Mouse (Mus musculus) kidney, embryonic 16.5 days (tissue): ENCODE results near the gene Wbp11. TPM values are rescaled to one million over a fixed set of nuclear protein-coding genes. Genes with fewer than 3 reads are reported as not detected.
A peak's percentile ranks its signal among the peaks of the same experiment; 100 is the strongest.
"Not testable (repeated sequence)": the region's sequence is repeated elsewhere in the genome, so short reads cannot be mapped to it uniquely, and the experiment has no call there.

Source experiments
- ATAC-seq: fragments of 200-750 bp; cut with Nextera tagmentation; 2 replicates; pipeline ENCODE4 v1.8.0; 2017; ENCODE audit warnings: moderate TSS enrichment; ENCODE audit not compliant: low FRiP score, low TSS enrichment
- H3K27ac ChIP-seq: fragments of 300-500 bp; sonication (generic); 2 replicates; pipeline ENCODE4 v1.5.1; 2014; ENCODE audit warnings: low read length
- H3K27me3 ChIP-seq: fragments of 300-500 bp; sonication (generic); 2 replicates; pipeline ENCODE4 v1.6.1; 2014; ENCODE audit warnings: low read length, control low read depth, mixed read lengths; ENCODE audit not compliant: insufficient read depth
- H3K36me3 ChIP-seq: fragments of 300-500 bp; sonication (generic); 2 replicates; pipeline ENCODE4 v1.6.1; 2014; ENCODE audit warnings: low read length, control low read depth, mixed read lengths; ENCODE audit not compliant: insufficient read depth
- H3K4me1 ChIP-seq: fragments of 300-500 bp; sonication (generic); 2 replicates; pipeline ENCODE4 v1.6.1; 2014; ENCODE audit warnings: low read length, control low read depth, mixed read lengths; ENCODE audit not compliant: insufficient read depth
- H3K4me2 ChIP-seq: fragments of 300-500 bp; sonication (generic); replicated peaks from 2 replicates; pipeline ENCODE4 v1.6.1; 2014; ENCODE audit warnings: low read depth, low read length
- H3K4me3 ChIP-seq: fragments of 300-500 bp; sonication (generic); 2 replicates; pipeline ENCODE4 v1.5.1; 2014; ENCODE audit warnings: mild to moderate bottlenecking, low read length
- H3K9ac ChIP-seq: fragments of 300-500 bp; sonication (generic); replicated peaks from 2 replicates; pipeline ENCODE4 v1.6.1; 2014; ENCODE audit warnings: low read length
- H3K9me3 ChIP-seq: fragments of 300-500 bp; sonication (generic); 2 replicates; pipeline ENCODE4 v1.6.1; 2016; ENCODE audit warnings: low read length, control low read depth
- WGBS: fragments of 180-500 bp; shearing (Covaris S2); extraction: QIAGEN DNeasy Blood & Tissue Kit; methylation state at CpG from one replicate; pipeline ENCODE4 v1.1.7; 2014; 5-methylcytosine and 5-hydroxymethylcytosine counted together
- polyA plus RNA-seq: library from polyadenylated mRNA; unstranded; fragments of >200 nt; fragmentation: Nextera tagmentation; extraction: Ambion mirVana; gene quantifications from 2 replicates; pipeline ENCODE4 v1.2.1, GENCODE M21; 2015

The Wbp11 gene
- polyA plus RNA-seq, 1 experiment from 2014 or later = 110 TPM

DNA sequence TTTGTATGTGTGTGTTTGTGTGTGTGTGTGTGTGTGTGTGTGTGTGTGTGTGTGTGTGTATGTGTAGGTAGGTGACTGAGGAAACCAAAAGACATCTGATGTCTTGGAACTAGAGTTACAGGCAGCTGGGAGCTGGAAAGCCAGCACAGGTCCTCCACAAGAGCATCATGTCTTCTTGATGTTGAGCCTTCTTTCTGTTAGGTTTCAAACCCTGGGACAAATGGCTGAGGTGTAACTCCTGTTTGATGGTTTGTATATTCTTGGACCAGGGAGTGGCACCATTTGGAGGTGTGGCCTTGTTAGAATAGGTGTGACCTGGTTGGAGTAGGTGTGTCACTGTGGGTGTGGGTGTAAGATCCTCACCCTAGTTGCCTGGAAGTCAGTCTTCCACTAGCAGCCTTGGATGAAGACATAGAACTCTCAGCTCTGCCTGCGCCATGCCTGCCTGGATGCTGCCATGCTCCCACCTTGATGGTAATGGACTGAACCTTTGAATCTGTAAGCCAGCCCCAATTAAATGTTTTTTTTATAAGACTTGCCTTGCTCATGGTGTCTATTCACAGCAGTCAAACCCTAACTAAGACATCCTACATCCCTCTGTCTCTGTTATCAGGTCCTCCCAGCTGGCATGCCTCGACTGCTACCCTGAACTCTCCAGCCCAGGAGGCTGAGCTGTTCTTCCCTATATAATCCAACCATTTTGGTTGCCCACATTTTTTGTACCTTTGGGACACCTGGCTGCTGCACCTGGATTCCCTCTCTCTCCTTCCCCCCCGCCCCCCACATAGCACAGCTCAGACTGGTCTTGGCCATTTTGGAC lies 29.9 kb downstream of the Wbp11 start:
- H3K36me3 ChIP-seq, H3K9me3 ChIP-seq, H3K9ac ChIP-seq, H3K27me3 ChIP-seq, H3K4me3 ChIP-seq, H3K4me2 ChIP-seq, H3K27ac ChIP-seq, ATAC-seq: not testable (repeated sequence)
- 87% methylated on average over 3 of the region's 3 CpGs for WGBS
- peaks cover 14% of the 10 kb centered on the region for H3K4me1 ChIP-seq

GRCm38 (mm10) chr6:136795850-136796249 lies 32.2 kb downstream of the Wbp11 start:
- no peaks in the 10 kb centered on the region for H3K27me3 ChIP-seq
- ATAC-seq = no peak
- no peaks in the 10 kb centered on the region for H3K36me3 ChIP-seq
- no peak overlapping the region for H3K4me2 ChIP-seq
- H3K9ac ChIP-seq = no peak overlapping the region
- H3K4me1 ChIP-seq = peaks cover 12% of the 10 kb centered on the region
- H3K9me3 ChIP-seq = no peaks in the 10 kb centered on the region
- no peak overlapping the region for H3K27ac ChIP-seq
- no peak overlapping the region for H3K4me3 ChIP-seq
- WGBS = 32% methylated on average over 6 of the region's 6 CpGs

GRCm38 (mm10) chr6:136795110-136795509 lies 32.9 kb downstream of the Wbp11 start:
- Histone ChIP-seq H3K4me1 (peaks cover 12% of the 10 kb centered on the region), H3K4me2 (no peak overlapping the region), H3K27ac (no peak overlapping the region), H3K9ac (no peak overlapping the region), H3K36me3 (no peaks in the 10 kb centered on the region), H3K4me3 (no peak overlapping the region), H3K27me3 (no peaks in the 10 kb centered on the region), H3K9me3 (no peaks in the 10 kb centered on the region)
- no peak for ATAC-seq
- 44% methylated on average over 1 of the region's 1 CpGs for WGBS

DNA sequence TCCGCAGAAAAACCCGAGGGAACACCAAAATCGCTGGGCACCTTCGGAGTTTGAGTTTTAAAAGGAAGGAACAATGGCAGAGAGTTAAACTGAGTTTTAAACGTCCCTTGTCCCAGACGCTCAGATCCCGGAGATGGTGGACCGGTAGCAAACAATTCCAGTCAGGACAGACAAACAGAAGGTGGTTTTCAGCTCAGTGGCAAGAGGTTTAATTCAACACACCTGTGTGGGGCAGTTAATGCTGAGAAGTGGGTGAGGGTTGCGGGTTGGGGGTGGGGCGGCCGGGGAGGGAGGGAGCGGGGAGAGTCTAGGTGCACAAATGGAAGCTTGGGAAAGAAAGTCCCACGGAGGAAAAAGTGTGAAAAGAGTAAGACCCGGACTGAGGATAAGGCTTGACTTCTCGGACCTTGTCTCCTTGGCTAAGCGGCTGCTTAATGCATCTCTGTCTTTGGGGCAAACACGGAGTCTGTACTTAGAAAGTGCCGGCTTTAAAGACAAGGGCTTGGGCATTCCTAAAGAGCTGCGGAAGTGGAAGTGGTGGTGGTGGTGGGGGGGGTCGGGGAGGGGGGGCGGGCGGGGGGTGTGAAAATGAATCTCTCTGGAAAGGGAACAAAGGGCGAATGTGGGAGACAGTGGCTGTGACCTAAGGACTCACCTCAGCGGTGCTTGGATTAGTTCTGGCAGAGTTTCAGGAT lies 34.1 kb downstream of the Wbp11 start:
- WGBS = under 1% methylated on average over 21 of the region's 24 CpGs

DNA sequence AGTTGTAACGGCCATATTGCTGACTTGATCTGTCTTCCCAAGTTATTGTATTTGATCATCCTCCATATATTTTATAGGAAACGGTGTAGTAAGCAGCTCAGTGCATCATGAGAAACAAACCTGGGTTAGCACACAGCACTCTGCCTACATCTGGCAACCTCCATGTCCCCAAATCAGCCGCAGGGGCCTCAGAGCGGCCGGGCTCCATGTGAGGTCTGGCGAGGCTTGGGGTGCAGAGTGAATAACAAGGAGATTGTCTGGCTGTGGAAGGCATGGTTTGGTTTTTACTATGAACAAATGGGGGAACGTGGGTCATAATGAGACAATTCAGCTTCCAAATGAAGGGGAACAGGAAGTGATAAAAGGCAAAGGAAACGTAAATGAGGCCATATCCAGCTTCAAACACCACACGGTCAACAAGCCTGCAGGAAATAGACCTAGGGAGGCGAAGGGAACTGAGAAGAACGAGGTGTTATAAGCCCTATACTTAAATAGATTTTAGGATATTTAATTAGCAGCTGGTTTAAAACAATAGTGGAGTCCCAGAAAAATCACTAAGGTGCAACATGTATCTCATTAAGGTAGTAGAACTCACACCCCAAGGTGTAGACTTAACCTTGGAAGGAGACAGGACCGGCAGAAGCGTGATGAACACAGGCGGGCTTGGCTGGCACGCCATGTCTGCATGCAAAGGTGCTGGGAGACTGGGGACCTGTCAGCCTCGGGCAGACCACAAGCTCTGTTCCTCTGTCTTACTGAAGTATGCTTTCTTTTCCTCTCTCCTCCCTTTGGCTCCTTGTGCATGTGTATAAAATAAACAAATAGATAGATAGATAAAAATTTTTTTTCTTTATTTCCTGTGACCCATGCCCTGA lies 34.9 kb downstream of the Wbp11 start:
- 25% methylated on average over 16 of the region's 16 CpGs for WGBS
- H3K9ac ChIP-seq = peak overlapping the region; percentile 63
- no peaks in the 10 kb centered on the region for H3K36me3 ChIP-seq
- H3K9me3 ChIP-seq = no peaks in the 10 kb centered on the region
- peak overlapping the region; percentile 52 for H3K4me3 ChIP-seq
- ATAC-seq = no peak
- H3K27ac ChIP-seq = no peak overlapping the region
- H3K27me3 ChIP-seq = no peaks in the 10 kb centered on the region
- peak overlapping the region; percentile 93 for H3K4me2 ChIP-seq
- peaks cover 16% of the 10 kb centered on the region for H3K4me1 ChIP-seq

More for the DNA sequence above, 34.1 kb downstream of the Wbp11 start:
- H3K4me2 ChIP-seq = peak overlapping the region; percentile 93
- H3K36me3 ChIP-seq = no peaks in the 10 kb centered on the region
- H3K9me3 ChIP-seq = no peaks in the 10 kb centered on the region
- peak overlapping the region; percentile 63 for H3K9ac ChIP-seq
- 0 out of 2 replicates have a peak, but pooled peaks have one; percentile 39 for ATAC-seq
- peaks cover 14% of the 10 kb centered on the region for H3K4me1 ChIP-seq
- peak overlapping the region; percentile 52 for H3K4me3 ChIP-seq
- no peak overlapping the region for H3K27ac ChIP-seq
- no peaks in the 10 kb centered on the region for H3K27me3 ChIP-seq

DNA sequence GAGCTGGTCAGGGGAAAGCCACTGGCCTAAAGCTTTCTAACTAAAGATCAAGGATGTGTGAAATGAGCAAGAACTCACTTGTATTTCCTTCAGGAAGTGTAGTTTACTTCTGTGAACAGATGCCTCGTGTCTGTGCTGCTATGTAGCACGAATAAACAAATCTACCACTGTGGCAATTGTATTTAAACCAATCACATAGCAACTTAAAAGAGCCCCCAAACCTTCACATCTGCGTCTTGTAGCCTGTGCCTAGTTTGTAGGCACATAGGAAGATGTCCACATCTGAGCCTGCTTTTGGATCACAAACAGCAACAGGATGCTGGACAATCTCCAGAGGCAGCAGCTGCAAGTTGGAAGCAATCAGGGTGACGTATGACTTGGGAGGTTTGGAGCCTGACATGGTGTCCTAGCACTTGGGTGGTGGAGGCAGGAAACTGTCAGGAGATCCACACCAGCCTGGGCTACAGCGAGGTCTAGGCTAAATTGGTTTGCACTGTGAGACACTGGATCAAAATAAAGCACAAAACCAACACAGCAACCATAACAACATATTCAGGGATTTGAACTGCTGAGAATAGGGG lies 38.6 kb downstream of the Wbp11 start:
- Histone ChIP-seq H3K9ac (no peak overlapping the region), H3K9me3 (no peaks in the 10 kb centered on the region), H3K4me2 (no peak overlapping the region), H3K36me3 (no peaks in the 10 kb centered on the region), H3K27me3 (no peaks in the 10 kb centered on the region), H3K27ac (peak overlapping the region; percentile 68; the same call in 1 of the 2 replicates), H3K4me3 (no peak overlapping the region), H3K4me1 (peaks cover 16% of the 10 kb centered on the region)
- 37% methylated on average over 5 of the region's 5 CpGs for WGBS
- peak; percentile 77 for ATAC-seq

GRCm38 (mm10) chr6:136782761-136783160 lies 45.3 kb downstream of the Wbp11 start:
- Histone ChIP-seq H3K36me3 (no peaks in the 10 kb centered on the region), H3K27ac (no peak overlapping the region), H3K4me3 (no peak overlapping the region), H3K4me2 (no peak overlapping the region), H3K9ac (no peak overlapping the region), H3K4me1 (no peaks in the 10 kb centered on the region), H3K27me3 (no peaks in the 10 kb centered on the region), H3K9me3 (no peaks in the 10 kb centered on the region)
- ATAC-seq = no peak
- 85% methylated on average over 9 of the region's 9 CpGs for WGBS

- H3K27me3 ChIP-seq = no peaks in the 10 kb centered on the region
- no peak overlapping the region for H3K9ac ChIP-seq
- no peaks in the 10 kb centered on the region for H3K36me3 ChIP-seq
- ATAC-seq = no peak
- no peaks in the 10 kb centered on the region for H3K4me1 ChIP-seq
- no peak overlapping the region for H3K27ac ChIP-seq
- H3K4me3 ChIP-seq = no peak overlapping the region
- 87% methylated on average over 12 of the region's 12 CpGs for WGBS
- H3K9me3 ChIP-seq = no peaks in the 10 kb centered on the region
- no peak overlapping the region for H3K4me2 ChIP-seq
Measured at GRCm38 (mm10) chr6:136782146-136782545, 45.9 kb downstream of the Wbp11 start.

DNA sequence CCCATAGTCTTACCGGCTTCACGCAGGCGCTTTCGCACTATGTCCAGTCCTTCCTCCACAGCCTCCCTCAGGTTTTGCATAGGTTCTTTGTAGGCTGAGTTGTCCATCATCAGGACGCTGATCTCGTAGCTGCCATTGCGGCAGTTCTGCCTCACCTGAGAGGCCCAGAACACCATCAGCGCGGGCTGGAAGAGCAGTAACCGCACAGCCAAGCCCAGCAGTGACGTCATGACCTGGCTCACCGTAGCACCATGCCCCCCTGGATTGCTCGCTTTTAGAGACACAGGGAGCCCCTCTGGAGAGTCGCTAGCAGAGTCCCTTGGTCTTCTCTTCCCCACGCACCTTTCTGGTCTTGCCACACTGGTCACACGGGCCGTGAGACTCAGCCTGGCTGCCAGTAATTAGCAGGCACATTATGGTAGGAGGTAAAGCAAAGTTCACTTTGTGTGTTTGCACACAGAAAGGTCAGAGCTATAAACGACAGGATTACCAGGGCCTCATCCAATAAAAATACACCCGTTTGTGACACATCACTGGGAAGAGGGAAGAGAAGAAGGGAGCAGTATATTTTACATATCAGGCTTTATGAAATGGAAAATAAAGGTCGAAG lies 46.6 kb downstream of the Wbp11 start, which contains the start of gene Gucy2c:
Gucy2c (minus strand) TSS at position 389 of the 610 bp plus-strand sequence.
- Histone ChIP-seq H3K36me3 (no peaks in the 10 kb centered on the region), H3K27me3 (no peaks in the 10 kb centered on the region), H3K27ac (no peak within 1 kb of the TSS), H3K4me3 (no peak within 1 kb of the TSS), H3K9me3 (no peaks in the 10 kb centered on the region), H3K4me1 (no peaks in the 10 kb centered on the region), H3K4me2 (no peak within 1 kb of the TSS), H3K9ac (no peak within 1 kb of the TSS)
- 70% methylated on average over 20 of the region's 20 CpGs for WGBS
- ATAC-seq = no peak
